Mouse (Mus musculus) liver, embryonic 16.5 days (tissue): ENCODE results near the gene Phf13. TPM values are rescaled to one million over a fixed set of nuclear protein-coding genes. Genes with fewer than 3 reads are reported as not detected.

Experiments
- ATAC-seq: fragments of 200-750 bp; cut with Nextera tagmentation; 2 replicates; pipeline ENCODE4 v1.8.0; 2017; ENCODE audit warnings: low read depth, mild to moderate bottlenecking, moderate number of reproducible peaks, moderate library complexity
- H3K27ac ChIP-seq: fragments of 300-500 bp; sonication (generic); 2 replicates; pipeline ENCODE4 v1.5.1; 2014; ENCODE audit warnings: mild to moderate bottlenecking, low read length
- H3K27me3 ChIP-seq: fragments of 300-500 bp; sonication (generic); 2 replicates; pipeline ENCODE4 v1.6.1; 2014; ENCODE audit warnings: low read depth, low read length, mixed read lengths; ENCODE audit not compliant: control insufficient read depth, insufficient read depth
- H3K36me3 ChIP-seq: fragments of 300-500 bp; sonication (generic); 2 replicates; pipeline ENCODE4 v1.6.1; 2014; ENCODE audit warnings: mild to moderate bottlenecking; ENCODE audit not compliant: control insufficient read depth, insufficient read depth
- H3K4me1 ChIP-seq: fragments of 300-500 bp; sonication (generic); 2 replicates; pipeline ENCODE4 v1.6.1; 2014; ENCODE audit warnings: low read depth, low read length, mixed read lengths; ENCODE audit not compliant: control insufficient read depth
- H3K4me2 ChIP-seq: fragments of 300-500 bp; sonication (generic); 2 replicates; pipeline ENCODE4 v1.6.1; 2014; ENCODE audit warnings: low read depth, low read length, mixed read lengths
- H3K4me3 ChIP-seq: fragments of 300-500 bp; sonication (generic); 2 replicates; pipeline ENCODE4 v1.5.1; 2014; ENCODE audit warnings: low read depth, mild to moderate bottlenecking, low read length
- H3K9ac ChIP-seq: fragments of 300-500 bp; sonication (generic); 2 replicates; pipeline ENCODE4 v1.6.1; 2014; ENCODE audit warnings: low read depth, low read length
- H3K9me3 ChIP-seq: fragments of 300-500 bp; sonication (generic); replicated peaks from 2 replicates; pipeline ENCODE4 v1.6.1; 2016; ENCODE audit warnings: low read length; ENCODE audit not compliant: control insufficient read depth
- WGBS: fragments of 180-500 bp; shearing (Covaris S2); extraction: QIAGEN DNeasy Blood & Tissue Kit; methylation state at CpG from one replicate; pipeline ENCODE4 v1.1.7; 2014; ENCODE audit not compliant: insufficient replicate concordance; 5-methylcytosine and 5-hydroxymethylcytosine counted together
- polyA plus RNA-seq: library from polyadenylated mRNA; unstranded; fragments of >200 nt; fragmentation: Nextera tagmentation; extraction: Ambion mirVana; gene quantifications from 2 replicates; pipeline ENCODE4 v1.2.1, GENCODE M21; 2015

Phf13 gene
- polyA plus RNA-seq, 1 experiment from 2014 or later, result 4.5 TPM

- Histone ChIP-seq H3K27ac (no peak overlapping the region), H3K4me3 (no peak overlapping the region), H3K4me2 (no peak overlapping the region), H3K9me3 (no peaks in the 10 kb centered on the region), H3K4me1 (peaks cover 16% of the 10 kb centered on the region), H3K36me3 (peaks cover 29% of the 10 kb centered on the region), H3K27me3 (no peaks in the 10 kb centered on the region), H3K9ac (no peak overlapping the region)
- no peak for ATAC-seq
- 83% methylated on average over 14 of the region's 14 CpGs for WGBS
Observed at GRCm38 (mm10) chr4:151948497-151949471, 47.3 kb downstream of the Phf13 start.

- H3K36me3 ChIP-seq, result peaks cover 6% of the 10 kb centered on the region; the same call in 1 of the 2 replicates
- no peak overlapping the region for H3K4me3 ChIP-seq
- WGBS, result 85% methylated on average over 11 of the region's 11 CpGs
- H3K4me2 ChIP-seq, result no peak overlapping the region
- no peak overlapping the region for H3K27ac ChIP-seq
- H3K4me1 ChIP-seq, result peaks cover 14% of the 10 kb centered on the region
- H3K27me3 ChIP-seq, result no peaks in the 10 kb centered on the region
- H3K9me3 ChIP-seq, result no peaks in the 10 kb centered on the region
- ATAC-seq, result no peak
- H3K9ac ChIP-seq, result no peak overlapping the region
Observed at GRCm38 (mm10) chr4:151946211-151946610, 49.8 kb downstream of the Phf13 start.

Other genes with a start within 250 kb of the Phf13 start
- gene Camta1, start 134.4 kb downstream of the Phf13 start, polyA plus RNA-seq, result 25.3 and 26.8 TPM in 2 replicates
- 40.5 and 44.0 TPM in 2 replicates for gene Dnajc11, start 62.6 kb downstream of the Phf13 start, polyA plus RNA-seq
- gene Thap3, start 7.3 kb downstream of the Phf13 start, polyA plus RNA-seq, result 5.9 and 7.1 TPM in 2 replicates
- 3.8 and 4.6 TPM in 2 replicates for gene Klhl21, start 12.5 kb upstream of the Phf13 start, polyA plus RNA-seq
- gene Zbtb48, start 31.4 kb upstream of the Phf13 start, polyA plus RNA-seq, result 8.0 and 11.1 TPM in 2 replicates
- gene Tas1r1, start 42.3 kb upstream of the Phf13 start, polyA plus RNA-seq, result 0.11 and 0.12 TPM in 2 replicates
- gene Nol9, start 43.1 kb upstream of the Phf13 start, polyA plus RNA-seq, result 10.5 and 11.5 TPM in 2 replicates
- 4.8 and 5.1 TPM in 2 replicates for gene Plekhg5, start 76.2 kb upstream of the Phf13 start, polyA plus RNA-seq
- 0.12 and 0.25 TPM in 2 replicates for gene Tnfrsf25, start 119.7 kb upstream of the Phf13 start, polyA plus RNA-seq
- gene Espn, start 156.1 kb upstream of the Phf13 start, polyA plus RNA-seq, result 1.1 and 2.3 TPM in 2 replicates
- not detected in 2 replicates for gene Hes2, start 162.6 kb upstream of the Phf13 start, polyA plus RNA-seq
- gene Acot7, start 181.9 kb upstream of the Phf13 start, polyA plus RNA-seq, result 11.9 and 12.0 TPM in 2 replicates